Mouse (Mus musculus) neural tube, embryonic 15.5 days (tissue): ENCODE measurements around the gene Il9r. TPM values are rescaled to one million over a fixed set of nuclear protein-coding genes. Genes with fewer than 3 reads are reported as not detected.
A peak's percentile ranks its signal among the peaks of the same experiment; 100 is the strongest.

Experiments used
- ATAC-seq: fragments of 200-750 bp; cut with Nextera tagmentation; 2 replicates; pipeline ENCODE4 v1.8.0; 2017; ENCODE audit warnings: mild to moderate bottlenecking, moderate TSS enrichment, moderate library complexity; ENCODE audit not compliant: low FRiP score
- H3K27ac ChIP-seq: fragments of 300-500 bp; sonication (generic); replicated peaks from 2 replicates; pipeline ENCODE4 v1.5.1; 2015; ENCODE audit warnings: mild to moderate bottlenecking, inconsistent platforms
- H3K27me3 ChIP-seq: fragments of 300-500 bp; sonication (generic); replicated peaks from 2 replicates; pipeline ENCODE4 v1.6.1; 2015; ENCODE audit warnings: inconsistent platforms
- H3K36me3 ChIP-seq: fragments of 300-500 bp; sonication (generic); 2 replicates; pipeline ENCODE4 v1.6.1; 2015; ENCODE audit warnings: inconsistent platforms
- H3K4me1 ChIP-seq: fragments of 300-500 bp; sonication (generic); 2 replicates; pipeline ENCODE4 v1.6.1; 2015; ENCODE audit warnings: inconsistent platforms
- H3K4me2 ChIP-seq: fragments of 300-500 bp; sonication (generic); 2 replicates; pipeline ENCODE4 v1.6.1; 2015; ENCODE audit warnings: inconsistent platforms, mild to moderate bottlenecking, moderate library complexity
- H3K4me3 ChIP-seq: fragments of 300-500 bp; sonication (generic); replicated peaks from 2 replicates; pipeline ENCODE4 v1.5.1; 2015; ENCODE audit warnings: mild to moderate bottlenecking, inconsistent platforms
- H3K9ac ChIP-seq: fragments of 300-500 bp; sonication (generic); replicated peaks from 2 replicates; pipeline ENCODE4 v1.6.1; 2015; ENCODE audit warnings: mild to moderate bottlenecking, inconsistent platforms
- H3K9me3 ChIP-seq: fragments of 300-500 bp; sonication (generic); replicated peaks from 2 replicates; pipeline ENCODE4 v1.6.1; 2016; ENCODE audit warnings: inconsistent platforms
- WGBS: fragments of 180-500 bp; shearing (Covaris S2); methylation state at CpG from one replicate; pipeline ENCODE4 v1.1.7; 2015; ENCODE audit warnings: mixed read lengths; 5-methylcytosine and 5-hydroxymethylcytosine counted together
- polyA plus RNA-seq: library from polyadenylated mRNA; unstranded; fragments of >200 nt; fragmentation: Nextera tagmentation; extraction: Ambion mirVana; gene quantifications from 2 replicates; pipeline ENCODE4 v1.2.1, GENCODE M21; 2015

Il9r gene
- polyA plus RNA-seq, 1 experiment from 2014 or later, result not detected

- WGBS, result 96% methylated on average over 7 of the region's 7 CpGs
- no peaks in the 10 kb centered on the region for H3K9me3 ChIP-seq
- no peak overlapping the region for H3K4me3 ChIP-seq
- H3K9ac ChIP-seq, result no peak overlapping the region
- no peak overlapping the region for H3K4me2 ChIP-seq
- no peaks in the 10 kb centered on the region for H3K36me3 ChIP-seq
- H3K4me1 ChIP-seq, result peaks cover 12% of the 10 kb centered on the region
- H3K27me3 ChIP-seq, result no peaks in the 10 kb centered on the region
- ATAC-seq, result no peak
- no peak overlapping the region for H3K27ac ChIP-seq
These were observed 46.9 kb downstream of the Il9r start for GRCm38 (mm10) chr11:32153216-32153615.

DNA sequence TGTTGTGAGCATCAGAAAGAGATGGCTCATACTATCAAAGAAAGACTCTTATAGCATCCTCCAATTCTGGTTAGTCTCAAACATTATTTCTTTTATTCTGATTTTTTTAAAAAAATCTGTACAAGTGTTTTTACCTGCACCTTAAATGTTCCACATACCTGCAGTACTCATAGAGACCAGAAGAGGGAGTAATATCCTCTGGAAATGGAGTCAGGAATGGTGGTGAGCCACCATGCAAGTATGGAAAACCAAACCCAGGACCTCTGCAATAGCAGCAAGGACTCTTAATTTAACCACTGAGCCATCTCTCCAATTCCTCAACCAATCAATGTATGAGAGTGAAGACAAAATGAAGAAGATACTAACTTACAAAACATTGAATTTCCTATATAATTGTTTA, 47.3 kb downstream of the Il9r start:
- Histone ChIP-seq H3K27ac (no peak overlapping the region), H3K4me1 (peaks cover 8% of the 10 kb centered on the region), H3K4me3 (no peak overlapping the region), H3K36me3 (no peaks in the 10 kb centered on the region), H3K9ac (no peak overlapping the region), H3K27me3 (no peaks in the 10 kb centered on the region), H3K9me3 (no peaks in the 10 kb centered on the region), H3K4me2 (no peak overlapping the region)
- no peak for ATAC-seq

- H3K4me2 ChIP-seq, result no peak overlapping the region
- no peaks in the 10 kb centered on the region for H3K36me3 ChIP-seq
- H3K9ac ChIP-seq, result no peak overlapping the region
- H3K4me3 ChIP-seq, result no peak overlapping the region
- H3K27ac ChIP-seq, result no peak overlapping the region
- H3K9me3 ChIP-seq, result no peaks in the 10 kb centered on the region
- H3K27me3 ChIP-seq, result no peaks in the 10 kb centered on the region
- no peak for ATAC-seq
- no peaks in the 10 kb centered on the region for H3K4me1 ChIP-seq
- WGBS, result 92% methylated on average over 5 of the region's 5 CpGs
These were observed 48.8 kb downstream of the Il9r start for GRCm38 (mm10) chr11:32151243-32151642.

DNA sequence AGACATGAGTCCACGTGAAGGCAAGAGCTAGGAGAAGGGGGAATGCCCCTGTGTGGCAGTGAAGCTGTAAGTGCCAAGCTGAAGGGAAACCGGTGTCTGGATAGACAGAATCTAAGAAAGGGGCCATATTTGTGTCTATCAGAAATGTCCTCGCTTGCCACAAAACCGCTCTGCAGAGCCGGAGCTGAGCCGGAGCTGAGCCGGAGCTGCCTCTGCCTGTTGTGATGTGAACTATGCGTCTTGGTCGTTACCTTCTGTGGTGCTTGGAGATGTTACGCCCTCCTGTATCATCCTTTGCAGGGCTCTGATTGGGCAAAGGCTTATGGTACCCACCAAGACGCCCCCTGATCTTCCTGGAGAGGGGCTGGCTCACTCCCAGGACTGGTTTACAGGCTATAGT, 50.5 kb downstream of the Il9r start:
- Histone ChIP-seq H3K9ac (no peak overlapping the region), H3K36me3 (no peaks in the 10 kb centered on the region), H3K27me3 (no peaks in the 10 kb centered on the region), H3K4me3 (no peak overlapping the region), H3K9me3 (no peaks in the 10 kb centered on the region), H3K4me1 (no peaks in the 10 kb centered on the region), H3K27ac (no peak overlapping the region), H3K4me2 (no peak overlapping the region)
- 0 out of 2 replicates have a peak, but pooled peaks have one; percentile 33 for ATAC-seq
- WGBS, result 66% methylated on average over 11 of the region's 11 CpGs

DNA sequence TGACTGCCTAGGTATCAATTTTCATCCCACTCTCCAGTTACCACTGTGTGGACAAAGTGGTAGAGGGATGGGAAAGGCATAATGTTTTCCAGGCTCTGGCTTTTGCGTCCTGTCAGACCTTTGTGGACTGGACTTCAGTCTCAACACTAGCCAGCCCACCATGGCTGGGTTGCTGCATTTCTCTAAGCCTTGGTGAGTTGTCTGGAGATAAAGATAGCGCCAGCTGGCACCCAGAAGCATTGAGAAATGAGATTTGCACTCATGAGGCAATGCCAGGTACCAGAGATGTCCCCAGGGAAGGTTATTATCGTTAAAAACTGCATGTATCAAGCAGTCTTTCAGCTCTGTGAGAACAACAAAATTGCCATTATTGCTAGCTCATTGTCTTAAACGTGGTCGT, 57.3 kb downstream of the Il9r start:
- H3K36me3 ChIP-seq, result no peaks in the 10 kb centered on the region
- peaks cover 24% of the 10 kb centered on the region for H3K4me1 ChIP-seq
- H3K4me3 ChIP-seq, result no peak overlapping the region
- H3K4me2 ChIP-seq, result no peak overlapping the region
- H3K9ac ChIP-seq, result no peak overlapping the region
- no peaks in the 10 kb centered on the region for H3K9me3 ChIP-seq
- H3K27ac ChIP-seq, result peak overlapping the region; percentile 58
- ATAC-seq, result no peak
- H3K27me3 ChIP-seq, result no peaks in the 10 kb centered on the region
- WGBS, result 32% methylated on average over 5 of the region's 5 CpGs

DNA sequence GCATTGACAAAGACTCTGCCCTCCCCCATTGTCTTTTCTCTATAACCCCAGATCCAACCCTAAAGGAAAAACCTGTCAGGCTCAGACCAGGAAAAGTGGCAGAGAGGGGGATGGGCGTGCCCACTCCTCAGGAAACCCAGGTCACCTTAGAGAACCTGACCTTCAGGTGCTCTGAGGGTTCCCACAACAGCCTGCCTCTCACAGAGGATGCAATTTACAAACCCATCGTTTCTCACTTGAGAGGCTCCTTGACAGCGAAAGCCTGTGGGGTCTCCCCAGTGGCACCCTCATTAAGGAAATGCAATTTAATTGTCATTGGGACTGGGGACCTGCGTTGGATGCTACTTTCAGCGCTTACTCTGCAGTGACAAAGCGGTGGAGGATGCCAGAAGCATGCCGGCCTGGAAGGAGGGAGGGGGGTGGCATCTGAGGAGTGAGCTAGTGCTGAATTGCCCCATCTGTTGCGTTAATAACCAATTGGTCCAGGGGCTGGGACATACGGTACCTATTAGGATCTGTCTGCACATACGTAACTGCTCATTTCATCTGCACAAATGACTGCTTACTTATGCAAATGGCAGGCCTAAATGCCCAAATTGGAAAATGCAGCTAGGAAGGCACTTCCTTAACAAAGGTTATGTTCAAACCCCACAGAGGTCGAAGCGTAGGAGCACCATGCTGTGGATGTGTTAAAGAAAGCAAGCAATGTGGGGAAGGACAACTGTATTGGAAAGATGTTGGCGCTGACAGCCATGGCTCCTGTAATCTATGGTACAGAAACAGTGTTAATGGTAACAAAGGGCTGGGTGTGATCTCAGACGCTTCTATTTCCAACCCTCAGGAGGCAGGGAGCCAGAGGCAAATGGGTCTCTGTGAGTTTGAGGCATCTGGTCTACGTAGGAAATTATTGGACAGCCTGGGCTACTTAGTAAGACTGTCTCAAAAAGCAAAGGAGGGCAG, 58.2 kb downstream of the Il9r start:
- peaks cover 25% of the 10 kb centered on the region for H3K4me1 ChIP-seq
- H3K27me3 ChIP-seq, result no peaks in the 10 kb centered on the region
- no peaks in the 10 kb centered on the region for H3K9me3 ChIP-seq
- ATAC-seq, result peak; percentile 67
- no peak overlapping the region for H3K4me3 ChIP-seq
- no peaks in the 10 kb centered on the region for H3K36me3 ChIP-seq
- H3K27ac ChIP-seq, result peak overlapping the region; percentile 54
- H3K9ac ChIP-seq, result no peak overlapping the region
- H3K4me2 ChIP-seq, result no peak overlapping the region
- 29% methylated on average over 15 of the region's 15 CpGs for WGBS

- peaks cover 25% of the 10 kb centered on the region for H3K4me1 ChIP-seq
- H3K36me3 ChIP-seq, result no peaks in the 10 kb centered on the region
- H3K4me2 ChIP-seq, result no peak overlapping the region
- no peaks in the 10 kb centered on the region for H3K27me3 ChIP-seq
- ATAC-seq, result no peak
- 15% methylated on average over 2 of the region's 2 CpGs for WGBS
- H3K27ac ChIP-seq, result peak overlapping the region; percentile 54; the same call in 1 of the 2 replicates
- no peak overlapping the region for H3K9ac ChIP-seq
- H3K4me3 ChIP-seq, result no peak overlapping the region
- no peaks in the 10 kb centered on the region for H3K9me3 ChIP-seq
These were observed 59.0 kb downstream of the Il9r start for GRCm38 (mm10) chr11:32141034-32141433.

- no peak for ATAC-seq
- 70% methylated on average over 6 of the region's 6 CpGs for WGBS
- no peak overlapping the region for H3K4me3 ChIP-seq
- H3K27me3 ChIP-seq, result no peaks in the 10 kb centered on the region
- no peak overlapping the region for H3K4me2 ChIP-seq
- no peak overlapping the region for H3K27ac ChIP-seq
- H3K4me1 ChIP-seq, result peaks cover 25% of the 10 kb centered on the region
- no peaks in the 10 kb centered on the region for H3K9me3 ChIP-seq
- H3K9ac ChIP-seq, result no peak overlapping the region
- H3K36me3 ChIP-seq, result no peaks in the 10 kb centered on the region
These were observed 60.5 kb downstream of the Il9r start for GRCm38 (mm10) chr11:32139528-32139961.

DNA sequence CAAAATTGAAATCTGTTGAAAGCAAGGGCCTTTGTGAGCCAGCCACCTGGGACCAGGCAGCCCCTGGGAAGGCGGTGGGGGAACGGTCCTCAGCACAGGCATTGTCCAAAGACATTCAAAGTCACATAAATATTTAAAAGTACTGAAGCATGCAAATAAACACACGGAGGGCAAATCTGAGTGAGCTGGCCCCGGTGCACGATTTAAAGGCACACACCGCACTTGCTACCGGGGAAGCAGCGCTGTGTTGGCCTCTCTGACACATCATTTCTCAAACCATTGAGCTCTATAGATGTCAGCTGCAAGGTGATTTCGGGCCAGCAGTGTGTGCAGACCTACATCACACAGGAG, 61.5 kb downstream of the Il9r start:
- peaks cover 25% of the 10 kb centered on the region for H3K4me1 ChIP-seq
- no peaks in the 10 kb centered on the region for H3K36me3 ChIP-seq
- 7% methylated on average over 9 of the region's 9 CpGs for WGBS
- H3K9ac ChIP-seq, result no peak overlapping the region
- H3K4me3 ChIP-seq, result no peak overlapping the region
- H3K27me3 ChIP-seq, result no peaks in the 10 kb centered on the region
- H3K9me3 ChIP-seq, result no peaks in the 10 kb centered on the region
- H3K27ac ChIP-seq, result peak overlapping the region; percentile 58; the same call in 1 of the 2 replicates
- no peak for ATAC-seq
- peak overlapping the region; percentile 13; the same call in 1 of the 2 replicates for H3K4me2 ChIP-seq

DNA sequence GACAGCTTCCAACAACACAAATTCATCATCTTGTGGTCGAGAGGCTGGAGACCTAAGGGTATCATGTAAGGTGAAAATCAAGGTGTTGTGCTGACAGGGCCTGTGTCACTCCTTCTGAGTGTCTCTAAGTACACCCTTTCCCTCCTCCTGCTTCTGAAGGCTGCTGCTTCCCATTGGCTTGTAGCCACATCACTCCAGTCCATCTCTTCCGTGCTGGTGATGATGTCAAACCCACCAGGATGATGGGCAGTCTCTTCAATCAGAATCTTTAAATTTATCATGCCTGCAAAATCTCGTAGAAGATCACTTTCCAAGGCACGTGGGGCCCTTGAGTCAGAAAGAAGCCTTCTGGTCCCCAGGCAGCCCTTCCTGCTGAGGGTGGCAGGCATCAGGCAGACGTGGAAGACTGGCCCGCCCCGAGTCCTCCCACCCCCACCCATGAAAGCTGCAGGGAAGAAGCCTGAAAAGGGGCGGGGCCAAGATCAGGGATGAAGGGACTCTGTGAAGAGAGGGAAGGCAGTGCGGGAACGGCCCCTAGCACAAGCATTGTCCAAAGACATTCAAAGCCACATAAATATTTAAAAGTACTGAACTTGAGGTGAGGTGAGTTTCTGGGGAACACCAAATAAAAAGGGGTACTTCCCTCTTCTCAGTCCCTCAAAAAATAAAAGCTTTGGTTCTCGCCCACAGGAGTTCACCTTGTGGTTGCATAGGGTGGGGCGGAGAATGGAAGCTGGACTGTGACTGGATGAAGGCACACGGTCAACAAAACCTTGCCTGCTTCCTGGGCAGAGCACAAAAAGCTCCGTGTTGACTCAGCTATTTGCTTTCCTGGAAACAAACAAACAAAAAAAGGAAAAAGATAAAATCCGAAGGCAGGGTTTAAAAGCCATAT, 62.1 kb downstream of the Il9r start:
- no peak for ATAC-seq
- Histone ChIP-seq H3K9me3 (no peaks in the 10 kb centered on the region), H3K4me2 (peak overlapping the region; percentile 13; the same call in 1 of the 2 replicates), H3K36me3 (no peaks in the 10 kb centered on the region), H3K9ac (no peak overlapping the region), H3K27me3 (no peaks in the 10 kb centered on the region), H3K4me3 (no peak overlapping the region), H3K27ac (peak overlapping the region; percentile 58; the same call in 1 of the 2 replicates), H3K4me1 (peaks cover 25% of the 10 kb centered on the region)
- WGBS, result 26% methylated on average over 15 of the region's 15 CpGs
